Mouse (Mus musculus): ENCODE measurements around the gene Mmp8. TPM values are rescaled to one million over a fixed set of nuclear protein-coding genes. Genes with fewer than 3 reads are reported as not detected.

The Mmp8 gene
- polyA plus RNA-seq, 1 experiment from 2014 or later = 0.55 TPM

DNA sequence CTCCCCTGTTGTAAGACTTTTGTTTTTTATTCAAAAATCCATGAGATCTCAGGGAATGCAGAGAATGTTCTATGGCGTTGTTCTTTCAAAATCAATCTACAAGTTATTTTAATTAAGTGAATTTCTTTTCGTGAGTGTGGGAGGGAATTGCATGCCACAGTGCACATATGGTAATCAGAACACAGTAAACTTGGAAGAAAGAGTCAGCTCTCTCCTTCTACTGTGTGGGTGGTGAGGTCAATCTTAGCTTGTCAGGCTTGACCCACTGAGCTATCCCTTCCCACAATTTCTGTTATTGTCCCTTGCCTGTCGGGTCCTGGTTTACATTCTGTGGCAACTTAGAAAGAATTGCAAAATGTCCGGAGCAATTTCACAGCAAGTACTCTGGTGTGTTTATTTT lies 1.8 kb downstream of the Mmp8 start:
- Histone ChIP-seq H3K4me3 (no peak overlapping the region), H3K9me3 (no peaks in the 10 kb centered on the region), H3K27me3 (no peaks in the 10 kb centered on the region), H3K4me2 (replicated peaks) (no peak overlapping the region), H3K9ac (no peak overlapping the region), H3K4me1 (no peaks in the 10 kb centered on the region), H3K27ac (no peak overlapping the region), H3K36me3 (no peaks in the 10 kb centered on the region)
- no peak for ATAC-seq (ENCODE audit: insufficient number of reproducible peaks, insufficient read depth, low FRiP score, low TSS enrichment)
- 58% methylated on average over 4 of the region's 4 CpGs for WGBS

DNA sequence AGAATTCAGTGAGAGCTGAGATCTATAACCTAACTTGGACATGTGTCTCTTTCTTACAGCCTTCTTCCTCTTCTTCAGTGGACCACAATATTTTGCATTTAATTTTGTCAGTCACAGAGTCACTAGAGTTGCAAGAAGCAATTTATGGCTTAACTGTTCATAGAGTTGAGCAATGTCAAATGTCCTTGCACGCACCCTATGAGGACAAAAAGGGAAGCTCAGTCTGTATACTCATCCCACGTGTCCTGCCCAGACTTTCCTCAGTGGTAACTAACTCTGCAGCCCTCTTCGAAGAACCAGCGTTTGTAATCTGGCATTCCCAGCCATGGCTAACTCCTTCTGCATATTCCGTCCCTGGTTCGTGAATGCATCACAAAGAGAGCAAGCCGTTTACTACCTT lies 9.1 kb downstream of the Mmp8 start:
- 71% methylated on average over 7 of the region's 7 CpGs for WGBS
- Histone ChIP-seq H3K4me3 (no peak overlapping the region), H3K4me1 (no peaks in the 10 kb centered on the region), H3K36me3 (no peaks in the 10 kb centered on the region), H3K27ac (no peak overlapping the region), H3K4me2 (replicated peaks) (no peak overlapping the region), H3K9me3 (no peaks in the 10 kb centered on the region), H3K9ac (no peak overlapping the region), H3K27me3 (no peaks in the 10 kb centered on the region)
- ATAC-seq (ENCODE audit: insufficient number of reproducible peaks, insufficient read depth, low FRiP score, low TSS enrichment) = no peak

DNA sequence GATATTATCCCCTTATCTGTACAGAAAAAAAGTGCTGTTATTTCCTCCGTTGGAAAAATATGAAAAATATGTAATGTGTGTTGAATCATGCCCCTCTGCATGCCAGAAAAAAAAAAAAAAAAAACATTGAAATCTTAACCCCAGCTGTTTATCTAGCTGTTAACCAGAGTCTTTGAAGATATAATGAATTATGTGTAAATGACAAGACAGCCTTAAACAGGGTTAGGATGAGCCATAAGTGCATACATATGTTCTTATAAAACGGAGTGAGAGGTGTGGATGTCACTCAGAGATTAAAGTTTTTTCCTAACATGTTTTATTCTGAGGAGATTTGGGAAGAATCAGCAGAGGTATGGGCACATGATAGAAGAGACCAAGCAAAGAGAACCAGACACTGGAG lies 9.7 kb downstream of the Mmp8 start:
- H3K4me3 ChIP-seq = no peak overlapping the region
- H3K4me2 ChIP-seq (replicated peaks) = no peak overlapping the region
- H3K9ac ChIP-seq = no peak overlapping the region
- H3K9me3 ChIP-seq = no peaks in the 10 kb centered on the region
- ATAC-seq (ENCODE audit: insufficient number of reproducible peaks, insufficient read depth, low FRiP score, low TSS enrichment) = no peak
- no peaks in the 10 kb centered on the region for H3K27me3 ChIP-seq
- H3K27ac ChIP-seq = no peak overlapping the region
- 53% methylated on average over 2 of the region's 2 CpGs for WGBS
- no peaks in the 10 kb centered on the region for H3K36me3 ChIP-seq
- no peaks in the 10 kb centered on the region for H3K4me1 ChIP-seq

DNA sequence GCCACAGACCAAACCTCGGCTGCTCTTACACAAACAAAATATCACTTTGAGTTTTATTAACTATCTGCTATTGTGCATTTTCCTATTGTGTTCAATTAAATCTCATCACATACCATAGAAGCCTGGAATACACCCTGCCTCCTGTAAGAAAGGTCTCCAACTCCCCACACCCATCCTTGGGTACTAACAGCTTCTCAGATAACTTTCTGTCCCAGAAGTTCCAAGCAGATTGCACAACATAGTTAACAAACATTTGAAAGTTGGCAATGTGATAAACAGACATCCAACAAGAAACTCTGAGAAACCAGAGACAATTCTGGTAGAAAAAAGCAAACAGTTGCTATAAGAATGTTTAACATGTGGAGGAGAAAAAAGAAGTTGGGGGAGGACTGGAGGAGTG lies 12.2 kb downstream of the Mmp8 start:
- Histone ChIP-seq H3K4me1 (no peaks in the 10 kb centered on the region), H3K9me3 (no peaks in the 10 kb centered on the region), H3K27me3 (no peaks in the 10 kb centered on the region), H3K4me2 (replicated peaks) (no peak overlapping the region), H3K27ac (no peak overlapping the region), H3K4me3 (no peak overlapping the region), H3K36me3 (no peaks in the 10 kb centered on the region), H3K9ac (no peak overlapping the region)
- WGBS = 93% methylated on average over 1 of the region's 1 CpGs
- ATAC-seq (ENCODE audit: insufficient number of reproducible peaks, insufficient read depth, low FRiP score, low TSS enrichment) = no peak

DNA sequence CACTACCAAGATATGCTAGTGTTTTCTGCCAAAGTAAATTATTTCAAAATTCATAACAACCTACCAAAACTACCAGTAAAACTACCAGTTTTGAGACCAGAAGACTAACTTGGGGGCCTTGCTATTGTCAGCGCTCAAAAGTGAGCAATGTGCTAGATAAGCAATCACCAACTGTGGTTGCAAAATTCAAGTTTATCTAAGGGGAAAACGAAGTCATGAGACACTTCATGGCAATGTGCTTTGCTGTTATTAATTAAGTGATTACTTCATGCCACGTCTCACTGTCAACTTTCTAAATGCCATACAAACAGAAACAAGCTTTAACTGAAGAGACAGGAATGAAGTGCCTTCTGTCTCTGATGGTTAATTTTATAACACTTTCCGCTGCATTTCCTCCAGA lies 12.9 kb downstream of the Mmp8 start, which contains the start of gene Mmp27:
TSS of gene Mmp27 (plus strand) at position 235 of the 400 bp plus-strand sequence.
- H3K4me1 ChIP-seq = no peaks in the 10 kb centered on the region
- no peaks in the 10 kb centered on the region for H3K27me3 ChIP-seq
- no peak within 1 kb of the TSS for H3K27ac ChIP-seq
- no peak within 1 kb of the TSS for H3K4me2 ChIP-seq (replicated peaks)
- WGBS = 67% methylated on average over 4 of the region's 4 CpGs
- no peak within 1 kb of the TSS for H3K4me3 ChIP-seq
- H3K9ac ChIP-seq = no peak within 1 kb of the TSS
- H3K9me3 ChIP-seq = no peaks in the 10 kb centered on the region
- no peaks in the 10 kb centered on the region for H3K36me3 ChIP-seq
- no peak for ATAC-seq (ENCODE audit: insufficient number of reproducible peaks, insufficient read depth, low FRiP score, low TSS enrichment)

DNA sequence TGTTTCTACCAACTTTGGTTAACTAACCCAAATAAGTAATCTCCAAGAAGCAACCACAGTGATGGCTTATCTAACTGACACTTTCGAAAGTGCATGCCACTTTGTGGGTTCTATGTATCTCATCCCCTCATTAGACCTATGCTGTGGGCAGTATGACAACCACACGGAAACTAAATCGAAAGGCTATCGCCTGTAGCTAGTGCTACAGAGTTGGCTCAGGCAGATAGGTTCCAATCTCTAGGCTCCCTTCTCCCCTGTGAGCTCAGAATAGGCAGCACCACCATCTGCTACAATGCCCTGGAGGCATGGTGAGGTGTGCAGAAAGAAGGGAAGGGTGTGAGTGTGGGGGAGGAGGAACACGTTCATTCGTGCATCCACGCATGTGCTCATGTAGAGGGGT lies 13.9 kb downstream of the Mmp8 start:
- 89% methylated on average over 7 of the region's 7 CpGs for WGBS
- H3K4me3 ChIP-seq = no peak overlapping the region
- ATAC-seq (ENCODE audit: insufficient number of reproducible peaks, insufficient read depth, low FRiP score, low TSS enrichment) = no peak

DNA sequence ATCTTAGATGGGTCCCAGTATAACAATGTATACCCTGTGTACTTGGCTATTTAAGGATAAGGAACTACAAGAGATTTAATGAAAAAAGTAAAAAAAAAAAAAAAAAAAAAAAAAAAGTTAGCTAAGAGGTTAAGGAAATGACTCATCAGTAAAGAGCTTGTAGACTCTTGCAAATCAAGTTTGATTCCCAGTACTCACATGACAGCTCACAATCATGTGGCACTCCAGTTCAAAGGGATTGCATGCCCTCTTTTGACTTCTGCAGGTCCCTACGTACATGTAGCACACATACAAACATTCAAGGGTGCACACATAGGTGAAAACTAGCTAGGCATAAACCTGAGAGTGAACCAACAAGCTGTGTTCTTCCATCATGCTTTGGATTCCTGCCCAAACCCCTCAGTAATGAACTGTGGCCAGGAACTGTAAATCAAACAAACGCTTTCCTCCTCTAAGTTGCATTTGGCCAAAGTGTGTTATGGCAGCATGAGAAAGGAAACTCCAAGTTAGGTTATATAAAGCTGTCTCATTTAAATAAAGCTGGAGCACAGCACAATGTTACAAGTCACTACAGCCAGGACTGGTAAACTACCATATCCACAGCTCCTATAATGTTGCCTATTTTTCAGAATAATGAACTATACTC lies 14.5 kb downstream of the Mmp8 start:
- H3K4me2 ChIP-seq (replicated peaks) = no peak overlapping the region
- WGBS = 83% methylated on average over 2 of the region's 2 CpGs
- H3K27ac ChIP-seq = no peak overlapping the region
- no peaks in the 10 kb centered on the region for H3K4me1 ChIP-seq
- no peak overlapping the region for H3K4me3 ChIP-seq
- H3K9me3 ChIP-seq = no peaks in the 10 kb centered on the region
- no peak for ATAC-seq (ENCODE audit: insufficient number of reproducible peaks, insufficient read depth, low FRiP score, low TSS enrichment)
- H3K9ac ChIP-seq = no peak overlapping the region
- H3K36me3 ChIP-seq = no peaks in the 10 kb centered on the region
- no peaks in the 10 kb centered on the region for H3K27me3 ChIP-seq

More for the DNA sequence above, 13.9 kb downstream of the Mmp8 start:
- Histone ChIP-seq H3K27me3 (no peaks in the 10 kb centered on the region), H3K4me2 (replicated peaks) (no peak overlapping the region), H3K9ac (no peak overlapping the region), H3K27ac (no peak overlapping the region), H3K9me3 (no peaks in the 10 kb centered on the region), H3K36me3 (no peaks in the 10 kb centered on the region), H3K4me1 (no peaks in the 10 kb centered on the region)

DNA sequence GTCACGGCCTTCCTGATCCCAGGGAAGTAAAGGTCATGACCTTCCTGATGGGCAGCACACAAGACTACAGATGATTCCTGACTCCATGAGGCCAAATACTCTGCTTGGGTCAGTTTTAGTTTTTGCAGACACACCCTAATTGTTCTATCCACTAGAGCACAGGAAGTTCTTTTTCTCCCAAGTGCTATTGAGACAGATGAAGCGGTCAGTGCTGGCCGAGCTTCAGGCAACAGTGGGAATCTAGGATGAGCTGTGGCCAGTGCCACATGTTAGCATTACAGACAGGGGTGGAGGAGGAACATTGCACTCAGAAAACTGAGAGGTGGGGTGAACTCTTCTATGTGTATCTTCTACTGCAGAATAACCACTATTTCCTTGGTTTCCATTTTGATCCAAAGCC lies 17.3 kb downstream of the Mmp8 start:
- no peaks in the 10 kb centered on the region for H3K36me3 ChIP-seq
- H3K27me3 ChIP-seq = no peaks in the 10 kb centered on the region
- no peak overlapping the region for H3K4me3 ChIP-seq
- H3K9me3 ChIP-seq = no peaks in the 10 kb centered on the region
- no peak overlapping the region for H3K27ac ChIP-seq
- no peaks in the 10 kb centered on the region for H3K4me1 ChIP-seq
- H3K9ac ChIP-seq = no peak overlapping the region
- no peak overlapping the region for H3K4me2 ChIP-seq (replicated peaks)
- ATAC-seq (ENCODE audit: insufficient number of reproducible peaks, insufficient read depth, low FRiP score, low TSS enrichment) = no peak
- WGBS = 39% methylated on average over 3 of the region's 3 CpGs

DNA sequence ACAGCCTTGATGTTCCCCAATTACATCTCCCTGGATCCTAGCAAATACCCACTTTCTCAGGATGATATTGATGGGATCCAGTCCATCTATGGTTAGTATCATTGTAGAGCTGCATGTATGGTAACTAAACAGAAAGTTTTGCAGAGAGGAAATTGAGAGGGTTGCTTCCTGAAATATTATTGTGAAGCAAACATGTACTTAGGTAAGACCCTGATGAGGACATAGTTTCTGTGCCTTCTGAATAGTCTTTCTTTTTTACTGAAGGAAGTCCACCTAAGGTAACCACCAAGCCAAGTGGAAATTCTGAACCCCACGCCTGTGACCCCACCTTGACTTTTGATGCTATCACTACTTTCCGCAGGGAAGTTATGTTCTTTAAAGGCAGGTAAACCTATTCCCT lies 19.1 kb downstream of the Mmp8 start:
- Histone ChIP-seq H3K4me1 (no peaks in the 10 kb centered on the region), H3K4me3 (no peak overlapping the region), H3K9ac (no peak overlapping the region), H3K36me3 (no peaks in the 10 kb centered on the region), H3K27me3 (no peaks in the 10 kb centered on the region), H3K27ac (no peak overlapping the region), H3K4me2 (replicated peaks) (no peak overlapping the region), H3K9me3 (no peaks in the 10 kb centered on the region)
- ATAC-seq (ENCODE audit: insufficient number of reproducible peaks, insufficient read depth, low FRiP score, low TSS enrichment) = no peak
- 85% methylated on average over 2 of the region's 2 CpGs for WGBS

DNA sequence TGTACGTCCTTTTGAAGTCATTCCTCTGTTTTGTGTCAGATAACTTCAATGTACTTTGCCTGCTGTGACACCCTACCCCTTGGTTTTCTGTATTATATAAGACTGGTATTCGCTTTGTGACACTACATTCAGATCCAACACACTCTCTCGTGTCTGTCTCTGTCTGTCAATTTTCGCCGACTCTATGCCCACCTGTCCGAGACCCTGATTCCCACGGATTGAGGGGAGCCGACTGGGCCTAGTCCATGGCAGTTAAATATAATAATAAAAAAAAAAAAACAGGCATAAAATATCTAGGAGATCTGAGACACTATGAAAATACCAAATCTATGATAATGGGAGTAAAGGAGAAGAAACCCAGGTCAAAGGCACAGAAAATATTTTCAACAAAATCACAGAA lies 31.8 kb downstream of the Mmp8 start:
- Histone ChIP-seq H3K4me1 (no peaks in the 10 kb centered on the region), H3K9ac (no peak overlapping the region), H3K4me3 (no peak overlapping the region), H3K4me2 (replicated peaks) (no peak overlapping the region), H3K27me3 (no peaks in the 10 kb centered on the region), H3K9me3 (no peaks in the 10 kb centered on the region), H3K27ac (no peak overlapping the region), H3K36me3 (no peaks in the 10 kb centered on the region)
- WGBS = 71% methylated on average over 8 of the region's 8 CpGs
- ATAC-seq (ENCODE audit: insufficient number of reproducible peaks, insufficient read depth, low FRiP score, low TSS enrichment) = no peak

DNA sequence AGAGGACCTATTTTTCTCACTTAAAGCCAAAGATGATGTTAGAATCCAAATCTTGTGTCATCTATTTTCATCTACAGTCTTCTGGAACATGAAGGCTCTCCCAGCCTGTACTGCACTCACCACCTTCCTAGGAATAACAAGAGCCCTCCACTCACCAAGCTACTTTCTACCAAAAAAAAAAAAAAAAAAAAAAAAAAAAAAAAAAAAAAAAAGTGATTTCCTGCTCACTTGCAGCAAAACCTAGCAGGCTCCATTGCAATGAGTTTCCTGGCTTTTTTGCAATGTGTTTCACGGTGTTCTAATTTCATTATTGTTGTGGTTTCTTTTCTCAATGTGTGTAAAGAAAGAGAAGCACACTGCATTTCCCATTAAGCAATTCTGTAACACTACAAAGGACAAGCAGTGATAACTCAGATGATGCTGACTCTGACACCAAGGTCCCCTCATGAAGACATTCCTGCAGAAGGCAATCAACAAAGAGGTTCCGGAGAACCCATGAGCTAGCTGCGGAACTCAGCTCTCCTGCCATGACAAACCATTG lies 35.1 kb downstream of the Mmp8 start:
- 85% methylated on average over 3 of the region's 3 CpGs for WGBS
- H3K36me3 ChIP-seq = no peaks in the 10 kb centered on the region
- ATAC-seq (ENCODE audit: insufficient number of reproducible peaks, insufficient read depth, low FRiP score, low TSS enrichment) = no peak

DNA sequence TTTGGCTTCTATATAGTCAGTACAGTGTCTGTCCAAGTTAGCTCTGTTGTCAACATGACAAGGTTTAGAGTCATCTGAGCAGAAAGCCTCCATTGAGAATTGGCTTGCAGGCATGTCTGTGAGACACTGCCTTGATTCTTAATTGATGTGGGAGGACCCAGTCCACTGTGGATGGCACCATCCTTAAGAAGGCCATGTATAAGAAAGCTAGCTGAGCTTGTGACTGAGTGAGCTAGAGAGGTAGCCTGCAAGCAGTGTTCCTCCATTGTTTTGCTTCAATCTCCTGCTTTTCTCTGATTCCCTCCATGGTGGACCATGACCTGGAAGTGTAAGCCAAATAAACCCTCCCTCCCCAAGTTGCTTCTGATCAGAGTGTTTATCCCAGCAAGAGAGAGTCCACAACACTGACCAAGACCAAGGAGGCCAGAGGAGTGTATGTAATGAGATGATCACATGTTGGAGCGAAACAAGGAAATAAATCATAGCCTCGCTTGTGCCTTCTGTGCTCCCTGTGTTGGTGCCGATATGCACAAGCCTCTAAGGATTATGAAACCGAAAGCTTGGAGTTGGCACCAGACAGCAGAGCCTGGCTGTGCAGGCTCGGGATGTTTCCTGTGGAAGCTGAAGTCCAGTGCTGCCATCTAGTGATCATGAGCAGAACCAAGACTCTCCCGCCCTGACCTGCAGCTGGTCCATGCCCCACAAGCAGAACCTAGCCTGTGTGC lies 36.7 kb downstream of the Mmp8 start:
- WGBS = 12% methylated on average over 6 of the region's 6 CpGs
- Histone ChIP-seq H3K9ac (no peak overlapping the region), H3K36me3 (no peaks in the 10 kb centered on the region), H3K4me3 (peak overlapping the region; percentile 24), H3K9me3 (no peaks in the 10 kb centered on the region), H3K27ac (no peak overlapping the region), H3K4me1 (no peaks in the 10 kb centered on the region), H3K27me3 (no peaks in the 10 kb centered on the region), H3K4me2 (replicated peaks) (peak overlapping the region; percentile 44)
- ATAC-seq (ENCODE audit: insufficient number of reproducible peaks, insufficient read depth, low FRiP score, low TSS enrichment) = peak; percentile 93

More for the DNA sequence above, 35.1 kb downstream of the Mmp8 start:
- Histone ChIP-seq H3K4me1 (no peaks in the 10 kb centered on the region), H3K27me3 (no peaks in the 10 kb centered on the region), H3K4me2 (replicated peaks) (no peak overlapping the region), H3K4me3 (no peak overlapping the region), H3K9ac (no peak overlapping the region), H3K9me3 (no peaks in the 10 kb centered on the region), H3K27ac (no peak overlapping the region)

All from embryonic facial prominence, embryonic 12.5 days (tissue).